Mouse (Mus musculus): ENCODE data around the gene Syngr2.
A peak's percentile ranks its signal among the peaks of the same experiment; 100 is the strongest.
"Not testable (repeated sequence)": the region's sequence is repeated elsewhere in the genome, so short reads cannot be mapped to it uniquely, and the experiment has no call there.

Gene Syngr2

DNA sequence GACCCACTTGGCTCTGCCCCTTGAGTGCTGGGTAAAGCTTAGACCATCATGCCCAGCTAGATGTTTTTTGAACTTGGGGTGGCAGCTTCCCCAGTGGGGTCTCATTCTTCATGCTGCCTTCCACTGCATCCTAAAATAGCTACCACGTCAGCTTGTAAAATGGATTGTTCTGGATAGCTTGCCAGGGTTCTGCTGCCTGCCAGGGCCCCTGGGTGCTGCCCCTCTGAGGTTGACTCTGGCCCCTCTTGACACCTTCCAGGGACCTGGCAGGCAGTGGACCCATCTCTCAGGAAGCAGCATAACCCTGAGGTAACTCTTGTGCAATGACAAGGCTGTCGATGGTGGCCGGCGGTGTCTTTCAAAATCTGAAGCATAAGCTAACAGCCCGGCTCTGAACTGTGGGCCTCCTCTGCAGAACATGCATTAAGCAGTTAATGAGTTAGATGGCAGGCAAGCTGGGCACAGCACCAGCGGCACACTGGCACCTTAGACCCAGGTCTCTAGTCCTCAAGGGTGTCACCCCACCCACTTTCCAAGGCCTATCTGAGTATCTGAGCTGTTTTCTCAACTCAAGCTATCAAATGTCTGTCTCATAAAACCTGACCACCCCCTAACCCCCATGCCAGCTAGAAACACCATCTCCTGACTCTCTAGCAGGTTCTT, 5.4 kb downstream of the Syngr2 start:
- DNase-seq = no peak

DNA sequence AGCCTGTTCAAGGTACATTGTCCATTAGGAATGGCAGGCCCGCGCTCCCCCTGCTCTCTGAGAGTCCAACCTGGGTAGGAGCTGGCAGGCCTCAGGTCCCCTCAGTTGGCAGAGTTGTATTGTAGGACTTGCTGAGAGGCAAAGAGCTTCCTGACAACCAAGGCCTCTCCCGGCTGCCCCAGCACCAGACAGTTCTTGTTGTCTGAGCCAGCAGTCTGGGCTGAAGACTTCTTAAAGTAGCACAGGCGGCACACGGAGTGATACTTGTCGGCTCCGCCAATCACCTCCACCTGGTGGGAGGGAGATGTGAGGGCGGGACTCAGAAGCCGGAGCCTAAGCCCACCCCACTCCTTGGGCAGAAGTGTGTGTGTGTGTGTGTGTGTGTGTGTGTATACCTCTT, 6.4 kb downstream of the Syngr2 start:
- peak in 1 of 2 experiments; percentile 45 for DNase-seq

DNA sequence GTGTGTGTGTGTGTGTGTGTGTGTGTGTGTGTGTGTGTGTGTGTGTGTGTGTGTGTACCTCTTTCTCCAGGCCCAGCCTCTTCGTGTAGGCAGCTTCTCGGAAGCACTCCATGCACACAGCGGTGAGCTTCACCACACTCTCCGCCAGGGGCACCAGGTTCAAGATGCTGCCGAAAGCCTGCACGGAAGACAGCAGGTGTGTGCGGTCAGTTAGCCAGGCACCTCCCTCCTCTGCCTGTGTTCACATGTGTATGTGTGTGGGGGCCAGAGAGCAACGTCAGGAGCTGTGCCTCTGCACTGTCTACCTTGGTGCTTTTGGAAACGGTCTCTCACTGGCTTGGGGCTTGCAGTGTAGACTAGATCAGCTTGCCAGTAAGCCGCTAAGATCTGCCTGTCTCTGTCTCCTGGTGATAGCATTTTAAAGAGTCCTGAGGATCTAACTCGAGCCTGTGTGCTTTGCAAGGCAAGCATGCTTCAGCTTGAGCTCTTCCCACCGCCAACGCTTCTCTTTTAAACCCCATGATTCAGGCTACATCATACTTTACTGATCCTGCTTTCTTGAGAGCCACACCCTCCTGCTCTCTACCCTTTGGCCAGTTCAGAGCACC, 7.0 kb downstream of the Syngr2 start:
- DNase-seq = no peak

DNA sequence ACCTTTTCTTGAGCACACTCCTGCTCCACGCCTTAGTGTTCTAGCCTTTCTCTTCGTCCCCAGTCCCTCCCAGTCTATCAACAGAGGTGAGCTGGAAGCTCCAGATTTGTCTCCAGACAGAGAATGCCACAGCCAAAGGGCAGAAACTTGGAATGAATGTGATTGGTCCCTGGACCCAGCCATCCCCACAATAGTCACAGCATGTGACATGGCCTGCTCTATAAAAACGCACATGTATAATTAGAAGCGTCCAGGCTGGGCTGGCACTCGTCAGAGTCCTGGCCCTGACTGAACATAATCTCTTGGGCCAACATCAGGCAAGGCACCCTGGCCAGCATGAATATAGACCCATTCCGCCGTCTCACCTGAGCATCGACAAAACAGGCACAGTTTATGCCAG, 9.6 kb downstream of the Syngr2 start:
- DNase-seq = no peak

DNA sequence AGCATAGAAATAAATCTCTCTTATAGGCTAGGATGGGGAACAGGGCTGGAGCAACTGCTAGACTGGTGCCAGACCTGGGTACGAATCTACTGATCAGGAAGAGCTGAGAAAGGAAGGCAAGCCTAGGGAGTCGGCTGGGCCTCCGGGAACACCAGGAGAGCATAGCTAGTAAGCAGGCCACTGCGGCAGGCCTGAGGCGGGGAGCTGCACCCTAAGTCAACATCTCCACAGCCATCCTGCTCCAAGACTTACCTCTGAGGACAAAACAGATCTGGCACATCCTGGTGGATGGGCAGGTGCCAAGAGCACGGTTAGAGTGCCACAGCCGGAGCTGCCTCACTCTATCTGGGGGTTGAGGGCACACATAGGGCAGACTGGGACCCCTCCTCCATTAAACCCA, 10.7 kb downstream of the Syngr2 start:
- DNase-seq = no peak

DNA sequence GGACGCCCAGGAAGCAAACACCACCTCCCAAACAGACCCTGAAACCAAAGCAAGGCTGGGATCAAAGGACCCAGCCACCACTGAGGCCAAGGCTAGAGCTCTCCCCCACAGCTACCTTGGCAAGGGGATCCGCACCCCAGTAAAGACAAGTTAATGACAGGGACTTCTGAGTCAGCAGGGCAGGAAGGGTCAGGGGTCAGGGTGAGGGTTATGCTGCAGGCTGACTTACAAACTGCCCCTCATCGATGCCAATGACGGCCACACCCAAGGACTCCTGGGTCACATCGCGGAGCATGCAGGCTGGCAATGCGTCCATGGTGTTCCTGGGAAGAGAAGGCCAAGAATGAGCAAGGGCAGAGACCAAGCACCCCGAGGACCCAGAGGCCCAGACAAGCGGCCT, 12.4 kb downstream of the Syngr2 start:
- DNase-seq = no peak

DNA sequence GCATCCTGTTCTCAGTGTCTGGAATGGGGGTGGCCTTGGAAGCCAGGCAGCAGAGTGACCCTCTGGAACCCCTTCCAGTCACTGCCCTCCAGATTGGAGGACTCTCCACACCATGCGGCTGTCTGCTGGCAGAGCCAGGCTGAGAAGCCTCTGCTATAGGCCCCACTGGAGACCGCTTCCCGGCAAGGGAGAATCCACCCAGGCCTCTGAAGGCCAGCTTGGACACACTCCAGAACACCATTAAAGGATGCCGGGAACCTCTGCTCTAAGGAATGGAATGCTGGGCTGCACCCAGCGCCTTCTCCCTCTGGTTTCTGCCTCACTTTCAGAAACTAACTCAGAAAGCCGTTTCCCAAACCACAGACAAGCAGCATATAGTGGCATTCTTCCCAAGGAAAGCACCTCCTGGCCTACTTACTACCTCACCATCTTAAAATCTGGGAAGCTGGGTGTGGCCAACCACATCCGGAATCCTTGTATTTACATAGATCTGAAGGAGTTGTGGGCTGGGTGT, 13.3 kb downstream of the Syngr2 start:
- peak in 1 of 2 experiments; percentile 60 for DNase-seq

DNA sequence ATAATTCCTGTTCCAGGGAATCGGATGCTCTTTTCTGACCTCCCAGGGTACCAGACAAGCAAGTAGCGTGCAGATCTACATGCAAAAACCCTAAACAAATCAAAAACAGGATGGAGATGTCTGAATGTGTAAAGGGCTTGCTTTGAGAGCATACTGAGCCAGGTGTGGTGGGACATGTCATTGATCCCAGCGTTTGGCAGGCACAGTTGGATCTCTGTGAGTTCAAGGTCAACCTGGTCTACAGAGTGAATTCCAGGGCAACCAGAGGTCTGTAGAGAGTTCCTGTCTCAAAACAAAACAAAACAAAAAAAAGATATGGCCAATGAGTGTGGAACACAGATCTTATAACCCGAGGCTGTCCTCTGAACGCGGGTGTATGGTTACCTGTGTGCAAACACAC, 13.9 kb downstream of the Syngr2 start:
- DNase-seq = no peak

DNA sequence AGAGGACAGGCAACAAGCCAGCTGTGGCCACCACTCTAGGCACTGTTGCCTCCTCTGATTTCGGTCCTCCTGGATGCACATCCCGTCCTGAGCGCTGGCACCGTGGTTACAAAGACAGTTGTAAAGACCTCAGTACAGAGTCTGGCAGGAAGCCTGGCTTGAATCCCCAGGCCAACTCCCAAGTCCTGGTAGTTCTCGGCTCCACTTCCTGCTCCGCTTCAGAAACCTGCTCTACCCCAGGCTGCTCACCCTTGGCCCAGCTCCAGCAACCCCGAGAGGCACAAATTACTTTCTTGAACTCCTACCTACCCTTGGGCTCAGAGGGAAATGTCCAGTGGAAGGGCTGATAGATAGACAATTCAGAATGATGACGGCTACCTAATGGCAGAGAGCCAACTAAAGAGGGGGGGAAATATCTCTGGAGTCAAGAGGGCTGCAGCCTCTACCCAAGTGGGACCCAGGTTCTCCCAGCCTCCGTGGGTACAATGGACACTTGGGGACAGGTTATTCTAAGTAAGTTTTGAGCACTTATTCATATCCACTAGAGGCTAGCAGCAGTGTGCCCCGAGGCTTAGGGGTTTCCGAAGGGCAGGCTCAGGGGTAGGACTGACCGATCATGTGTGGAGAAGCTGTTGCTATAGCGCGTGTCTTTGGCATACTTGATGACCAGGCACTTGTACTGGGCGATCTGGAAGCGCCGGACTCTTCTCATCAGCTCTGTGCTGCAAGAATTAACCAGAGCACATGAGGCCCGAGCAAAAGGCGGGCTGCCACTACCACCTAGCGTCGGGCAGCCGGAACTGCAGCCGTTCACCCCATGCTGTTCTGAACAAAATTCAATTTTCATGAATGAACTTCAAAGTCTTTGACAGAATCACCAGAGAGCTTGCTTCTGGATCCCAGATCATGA, 14.8 kb downstream of the Syngr2 start:
- peak; percentile 88 to 89 for DNase-seq

DNA sequence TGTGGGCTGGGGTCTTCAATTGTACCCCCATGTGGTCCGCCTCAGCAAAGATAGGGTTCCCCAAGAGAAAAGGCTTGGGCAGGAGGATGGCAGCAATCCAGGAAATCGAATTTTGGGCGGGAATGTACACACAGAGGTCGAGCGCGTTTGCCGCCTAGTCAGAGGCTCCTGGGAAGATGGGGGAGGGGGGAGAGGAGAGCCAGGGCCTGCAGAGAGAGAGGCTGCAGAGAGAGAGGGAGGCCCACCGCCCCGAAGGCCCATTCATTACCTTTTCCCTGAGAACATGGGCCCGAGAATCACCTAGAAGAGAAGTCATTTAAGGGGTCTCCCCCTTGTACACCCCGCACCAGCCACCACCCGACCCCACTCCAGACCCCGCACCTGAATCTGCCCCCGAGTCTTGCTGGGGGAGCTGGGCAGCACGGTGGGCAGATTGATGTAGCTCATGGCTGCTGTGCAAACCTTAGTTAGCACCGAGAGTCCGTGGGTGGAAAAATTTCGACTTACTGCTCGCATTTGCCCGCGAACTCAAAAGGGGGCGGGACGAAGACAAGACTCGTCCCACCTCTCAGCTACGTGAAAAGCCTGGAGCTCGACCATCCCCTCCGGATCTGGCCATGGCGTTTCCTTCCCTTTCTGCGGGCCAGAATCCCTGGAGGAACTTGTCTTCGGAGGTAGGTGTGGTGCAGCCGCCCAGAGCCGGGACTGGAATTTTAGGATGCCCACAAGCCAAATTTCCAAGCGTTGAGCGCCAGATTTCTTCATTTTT, 16.0 kb downstream of the Syngr2 start, which contains the start of the genes Afmid and Tk1:
Afmid (plus strand) TSS at position 592 of the 769 bp plus-strand sequence.
Tk1 (minus strand) TSS at position 760 of the 769 bp plus-strand sequence.
- peak; percentile 90 for DNase-seq

DNA sequence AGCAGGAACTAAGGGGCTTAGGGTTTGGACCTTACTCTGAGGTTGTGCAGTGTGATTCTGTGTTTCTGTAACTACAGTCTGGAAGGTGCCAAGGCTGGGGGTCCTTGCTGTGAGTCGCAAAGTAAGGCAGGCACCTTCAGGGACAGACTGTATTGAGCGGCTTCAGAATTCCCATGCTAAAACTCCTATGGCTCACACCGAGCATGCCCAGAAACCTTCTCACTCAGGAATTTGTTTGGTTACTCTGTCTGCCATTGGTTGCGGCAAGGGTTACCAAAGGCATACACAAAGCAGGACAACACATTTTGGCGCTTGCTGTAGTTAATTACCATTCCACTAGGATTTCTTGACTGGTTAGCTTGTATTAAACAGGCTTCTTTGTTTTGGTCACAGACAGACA, 16.7 kb downstream of the Syngr2 start:
- peak in 1 of 2 experiments; percentile 37 for DNase-seq

DNA sequence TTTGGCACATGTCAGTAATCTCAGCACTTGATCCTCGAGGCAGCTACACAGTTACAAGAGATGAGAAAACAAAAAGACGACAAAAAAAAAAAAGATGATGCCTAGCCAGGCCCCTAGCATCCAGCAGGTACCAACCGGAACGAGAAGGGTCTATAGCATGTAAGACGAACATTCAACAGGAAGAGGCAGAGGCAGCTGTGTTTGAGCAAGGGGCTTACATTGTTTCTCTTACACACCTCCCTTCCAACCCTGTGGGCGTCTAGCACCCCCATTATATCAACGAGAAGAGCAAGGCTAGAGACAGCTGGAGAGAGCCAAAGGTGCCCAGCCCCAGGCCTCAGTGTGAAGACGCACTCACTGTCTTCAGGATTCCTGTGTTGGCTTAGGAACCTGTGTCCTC, 17.4 kb downstream of the Syngr2 start:
- no peak for DNase-seq

DNA sequence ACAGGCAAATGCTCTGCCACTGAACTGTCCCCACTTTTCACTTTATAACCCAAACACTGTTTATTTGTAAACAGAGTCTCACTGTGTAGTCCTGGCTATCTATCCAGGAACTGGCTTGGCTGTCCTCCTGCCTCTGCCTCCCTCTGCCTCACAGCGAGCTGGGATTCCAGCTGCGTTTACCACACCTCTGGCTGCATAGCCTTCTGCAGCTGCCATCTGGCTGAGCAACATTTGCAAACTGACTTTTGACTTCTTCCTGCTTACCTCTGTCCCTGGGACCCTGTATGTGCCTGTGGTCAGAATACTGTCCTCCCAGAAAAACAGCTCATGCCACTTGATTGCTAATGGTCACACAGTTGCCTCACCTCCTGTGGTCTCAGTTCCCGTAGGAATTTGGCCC, 17.9 kb downstream of the Syngr2 start:
- no peak for DNase-seq

DNA sequence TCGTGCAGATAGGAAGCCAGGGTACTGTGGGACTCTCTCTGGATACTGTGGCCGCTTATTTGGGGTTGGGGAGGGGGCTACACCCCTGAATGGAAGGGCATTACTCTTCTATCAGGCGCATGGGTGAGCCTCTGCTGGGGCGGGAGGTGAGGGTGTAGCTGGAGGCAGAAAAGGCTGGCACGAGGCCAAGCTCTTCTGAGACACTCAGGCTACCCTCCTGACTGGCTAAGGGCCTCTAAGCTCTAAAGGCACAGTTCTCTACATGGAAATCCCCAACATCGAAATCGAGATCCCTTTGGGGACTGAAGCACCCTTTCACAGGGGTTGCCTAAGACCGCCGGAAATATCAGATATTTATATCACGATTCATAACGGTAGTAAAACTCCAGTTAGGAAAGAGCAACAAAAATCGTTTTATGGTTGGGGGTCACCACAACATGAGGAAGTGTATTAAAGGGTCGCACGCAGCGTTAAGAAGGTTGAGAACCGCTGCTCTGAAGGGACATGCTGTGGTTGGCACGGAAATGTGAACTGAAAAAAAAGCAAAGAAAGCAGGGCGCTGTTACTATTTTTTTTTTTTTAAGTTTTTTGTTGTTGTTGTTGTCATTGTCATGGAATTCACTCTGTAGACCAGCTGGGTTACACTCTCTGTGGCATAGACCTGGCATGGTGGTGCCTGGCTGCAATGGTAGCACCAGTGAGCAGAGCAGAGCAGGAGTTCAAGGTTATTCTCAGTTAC, 18.9 kb downstream of the Syngr2 start:
- DNase-seq = peak; percentile 67 to 80

DNA sequence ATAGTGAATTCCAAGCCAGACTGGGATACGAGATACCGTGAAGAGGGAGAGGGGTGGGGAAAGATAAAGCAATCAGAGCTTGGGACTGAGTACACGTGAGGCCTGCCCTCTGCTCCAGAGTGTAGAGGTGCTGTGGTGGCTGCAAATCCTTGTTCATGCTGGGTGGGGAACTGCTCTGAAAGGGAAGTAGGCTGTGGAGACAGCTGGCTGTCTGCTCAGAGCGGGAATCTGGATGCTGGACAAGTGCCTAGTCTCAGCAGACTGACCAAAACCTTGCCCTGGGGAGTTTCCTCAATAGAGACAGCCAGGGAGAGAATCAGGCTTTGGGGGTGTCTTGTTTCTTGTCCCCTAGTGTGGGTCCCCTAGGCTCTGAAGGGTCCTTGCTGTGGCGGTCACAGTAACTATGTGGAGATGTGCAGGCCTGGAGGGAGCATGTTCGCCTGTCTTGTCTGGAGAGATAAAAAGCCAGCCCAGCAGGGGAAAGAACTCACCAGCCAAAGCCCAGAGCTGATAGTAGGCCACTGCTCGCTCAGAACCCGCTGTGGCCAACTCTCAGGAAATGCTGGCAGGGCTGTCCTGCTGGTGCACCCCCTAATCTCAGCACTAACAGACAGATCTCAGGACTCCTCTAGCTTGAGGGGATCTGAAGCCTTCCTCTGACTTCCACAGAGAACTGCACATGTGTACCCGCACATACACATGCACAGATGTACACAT, 19.6 kb downstream of the Syngr2 start:
- DNase-seq = peak; percentile 68 to 71

DNA sequence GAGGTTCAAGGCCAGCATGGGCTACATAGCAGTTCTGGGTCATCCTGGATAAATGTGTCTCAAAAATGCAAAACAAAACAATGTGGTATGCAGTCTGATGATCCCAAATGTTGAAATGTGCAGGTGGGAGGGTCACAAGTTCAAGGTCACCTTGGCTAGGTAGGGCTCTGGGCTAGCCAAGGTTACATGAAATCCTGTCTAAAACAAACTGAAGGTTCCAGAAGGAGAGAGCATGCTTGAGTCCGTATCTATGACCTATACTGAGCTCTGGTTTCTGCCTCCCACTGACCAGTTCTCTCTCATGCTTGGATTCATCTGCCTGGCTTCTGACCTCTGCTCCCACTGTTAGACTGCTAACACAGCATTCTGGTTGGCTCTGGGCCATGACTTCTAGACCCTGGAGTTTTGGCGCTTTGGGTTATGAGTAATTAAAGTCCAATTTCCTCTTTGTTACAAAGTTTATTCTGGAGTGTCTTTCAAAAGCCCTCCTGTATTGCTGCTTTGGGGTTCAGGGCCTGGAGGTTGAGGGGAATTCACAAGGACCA, 20.3 kb downstream of the Syngr2 start:
- DNase-seq = peak; percentile 93 to 95

DNA sequence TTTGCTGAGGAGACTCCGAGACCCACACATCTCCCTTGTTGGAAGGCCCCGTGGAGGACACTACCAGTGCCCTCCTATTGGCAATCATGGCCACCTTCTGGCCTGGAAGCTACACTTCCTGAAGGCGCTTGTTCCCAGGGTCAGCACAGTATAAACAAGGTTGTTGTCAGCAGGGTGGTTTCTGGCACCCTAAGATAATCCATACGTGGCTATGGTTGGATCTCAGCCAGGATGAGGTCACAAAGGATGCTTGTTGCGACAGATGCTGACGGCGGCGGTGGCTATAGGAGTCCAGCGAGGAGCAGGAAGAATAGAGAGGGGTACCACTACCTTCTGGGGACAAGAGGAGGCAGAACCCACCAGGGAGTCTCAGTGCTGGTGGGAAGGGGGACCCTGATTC, 20.9 kb downstream of the Syngr2 start:
- peak in 1 of 2 experiments; percentile 23 for DNase-seq

DNA sequence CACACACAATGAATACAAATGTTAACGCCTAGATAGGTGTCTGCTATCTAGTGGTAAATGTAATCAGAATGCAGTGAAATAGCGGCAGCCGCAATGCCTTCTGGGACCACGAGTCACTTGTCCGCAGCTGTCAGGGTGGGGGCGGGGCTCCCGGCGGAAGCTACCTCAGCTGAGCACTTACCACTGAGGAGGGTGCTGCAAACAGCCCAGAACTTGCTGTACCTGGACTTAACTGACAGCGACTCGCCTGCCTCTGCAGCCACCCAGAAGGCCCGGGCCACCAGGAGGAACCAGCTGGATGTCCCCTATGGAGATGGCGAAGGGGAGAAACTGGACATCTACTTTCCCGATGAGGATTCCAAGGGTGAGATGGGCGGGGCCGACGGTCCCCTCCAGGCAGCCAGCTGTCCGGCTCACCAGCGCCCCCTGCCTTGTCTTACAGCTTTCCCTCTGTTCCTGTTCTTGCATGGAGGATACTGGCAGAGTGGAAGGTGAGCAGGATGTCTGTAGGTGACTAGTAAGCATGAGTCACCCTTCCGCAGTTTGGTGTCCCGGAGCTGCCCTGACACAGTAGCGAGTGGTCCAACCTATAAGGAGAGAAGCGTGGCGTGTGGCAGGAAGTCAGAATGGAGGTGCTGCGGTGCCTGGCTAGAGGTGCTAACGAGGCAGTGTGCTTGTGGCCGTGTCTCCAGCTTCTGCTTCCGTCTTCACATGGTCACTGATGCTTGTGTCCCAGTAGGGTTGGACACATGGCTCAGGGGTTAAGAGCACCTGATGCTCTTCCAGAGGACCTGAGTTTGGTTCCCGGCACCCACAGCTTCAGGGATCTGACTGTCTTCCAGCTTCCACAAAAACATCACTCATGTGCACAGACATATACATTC, 22.9 kb downstream of the Syngr2 start:
- DNase-seq = peak; percentile 71 to 92

DNA sequence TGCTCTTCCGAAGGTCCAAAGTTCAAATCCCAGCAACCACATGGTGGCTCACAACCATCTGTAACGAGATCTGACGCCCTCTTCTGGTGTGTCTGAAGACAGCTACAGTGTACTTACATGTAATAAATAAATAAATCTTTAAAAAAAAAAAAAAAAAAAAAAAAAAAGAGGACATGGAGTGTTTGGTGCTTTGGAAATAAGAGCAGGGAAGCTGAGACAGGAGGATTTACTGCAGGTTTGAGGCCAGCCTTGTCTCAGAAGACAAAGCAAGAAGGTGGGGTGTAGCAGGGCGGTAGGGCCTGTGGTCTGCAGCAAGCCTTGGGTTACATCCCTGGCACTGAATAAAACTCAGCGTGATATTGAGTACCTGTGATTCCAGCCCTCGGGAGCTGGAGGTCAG, 24.0 kb downstream of the Syngr2 start:
- not testable (repeated sequence) for DNase-seq

DNA sequence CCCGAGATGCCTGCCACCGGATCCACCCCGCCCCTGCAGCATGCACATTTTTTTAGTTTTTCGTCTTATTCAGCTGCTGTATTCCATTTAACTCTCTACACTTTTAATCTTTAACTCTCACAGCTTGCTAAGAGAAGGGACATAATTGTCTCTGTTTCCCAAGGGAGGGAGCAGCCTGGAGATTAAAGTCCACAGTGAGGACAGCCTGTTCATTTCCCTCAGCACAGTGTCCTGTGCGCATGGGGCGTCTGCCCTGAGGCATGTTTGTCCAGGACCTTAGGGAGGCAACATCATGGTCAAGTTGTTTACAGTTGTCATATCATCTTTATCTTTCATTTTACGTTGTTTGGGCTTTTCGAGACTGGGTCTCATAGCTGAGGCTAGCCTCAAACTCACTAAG, 24.6 kb downstream of the Syngr2 start:
- DNase-seq = peak; percentile 74 to 87
